Mouse (Mus musculus) adrenal gland, adult 8-10 months (tissue): Measurements from ENCODE around the gene Ccdc134. TPM values are rescaled to one million over a fixed set of nuclear protein-coding genes. Genes with fewer than 3 reads are reported as not detected.

ENCODE experiments used
- DNase-seq: peaks from one replicate; pipeline ENCODE4 v3.0.0; 2022
- total RNA-seq, 4 experiments: library from RNA; stranded (reverse); gene quantifications; 2 replicates each; pipeline ENCODE4 v1.2.4; 2022

The Ccdc134 gene
- total RNA-seq, 4 experiments from 2014 or later: 8.9 to 13.7 (median 12.5) TPM

- DNase-seq: no peak
These were observed 22.3 kb downstream of the Ccdc134 start for GRCm38 (mm10) chr15:82150042-82150441.

- no peak for DNase-seq
These were observed 23.5 kb downstream of the Ccdc134 start for GRCm38 (mm10) chr15:82151176-82151575.

- DNase-seq: no peak
These were observed 24.3 kb downstream of the Ccdc134 start for GRCm38 (mm10) chr15:82152022-82152421.

- no peak for DNase-seq
These were observed 24.7 kb downstream of the Ccdc134 start for GRCm38 (mm10) chr15:82152435-82152834.

GRCm38 (mm10) chr15:82156298-82156697 lies 28.6 kb downstream of the Ccdc134 start:
- no peak for DNase-seq

- no peak for DNase-seq
These were observed 29.2 kb downstream of the Ccdc134 start for GRCm38 (mm10) chr15:82156902-82157301.

GRCm38 (mm10) chr15:82158243-82159035 lies 30.7 kb downstream of the Ccdc134 start:
- DNase-seq: no peak

- DNase-seq: no peak
These were observed 31.7 kb downstream of the Ccdc134 start for GRCm38 (mm10) chr15:82159471-82159870.

- no peak for DNase-seq
These were observed 33.3 kb downstream of the Ccdc134 start for GRCm38 (mm10) chr15:82160731-82161640.

GRCm38 (mm10) chr15:82161965-82162600 lies 34.4 kb downstream of the Ccdc134 start:
- DNase-seq: no peak

GRCm38 (mm10) chr15:82163356-82164060 lies 35.8 kb downstream of the Ccdc134 start:
- no peak for DNase-seq

- DNase-seq: no peak
These were observed 36.3 kb downstream of the Ccdc134 start for GRCm38 (mm10) chr15:82164061-82164399.

- no peak for DNase-seq
These were observed 36.8 kb downstream of the Ccdc134 start for GRCm38 (mm10) chr15:82164496-82164895.

- peak; percentile 49 for DNase-seq
These were observed 37.9 kb downstream of the Ccdc134 start for GRCm38 (mm10) chr15:82165332-82166239.

- DNase-seq: no peak
These were observed 38.7 kb downstream of the Ccdc134 start for GRCm38 (mm10) chr15:82166240-82167100.

GRCm38 (mm10) chr15:82167201-82168168 lies 39.8 kb downstream of the Ccdc134 start:
- DNase-seq: no peak

- DNase-seq: no peak
These were observed 41.9 kb downstream of the Ccdc134 start for GRCm38 (mm10) chr15:82169671-82170070.

- no peak for DNase-seq
These were observed 43.0 kb downstream of the Ccdc134 start for GRCm38 (mm10) chr15:82170437-82171377.
